Mouse (Mus musculus): ENCODE data around the gene Sarnp. TPM values are rescaled to one million over a fixed set of nuclear protein-coding genes. Genes with fewer than 3 reads are reported as not detected.
A peak's percentile ranks its signal among the peaks of the same experiment; 100 is the strongest.
"Not testable (repeated sequence)": the region's sequence is repeated elsewhere in the genome, so short reads cannot be mapped to it uniquely, and the experiment has no call there.

Sarnp gene
- total RNA-seq, 4 experiments from 2014 or later: 43.4 to 56.2 (median 49.5) TPM

GRCm38 (mm10) chr10:128821358-128822056 is 4.4 kb downstream of the Sarnp start, which contains the start of gene Ormdl2:
Ormdl2 (minus strand) TSS chr10:128821645.
- peak; percentile 99 for DNase-seq

- DNase-seq: no peak
Measured at GRCm38 (mm10) chr10:128822135-128822534, 5.0 kb downstream of the Sarnp start.

- DNase-seq: not testable (repeated sequence)
Measured at GRCm38 (mm10) chr10:128823087-128823486, 6.0 kb downstream of the Sarnp start.

- no peak for DNase-seq
Measured at GRCm38 (mm10) chr10:128823821-128824220, 6.7 kb downstream of the Sarnp start.

GRCm38 (mm10) chr10:128837400-128837799 is 20.3 kb downstream of the Sarnp start:
- no peak for DNase-seq

GRCm38 (mm10) chr10:128839434-128839833 is 22.3 kb downstream of the Sarnp start:
- DNase-seq: no peak

- DNase-seq: no peak
Measured at GRCm38 (mm10) chr10:128840612-128841011, 23.5 kb downstream of the Sarnp start.

GRCm38 (mm10) chr10:128843260-128843659 is 26.1 kb downstream of the Sarnp start:
- DNase-seq: no peak

GRCm38 (mm10) chr10:128845516-128845915 is 28.4 kb downstream of the Sarnp start:
- DNase-seq: no peak

GRCm38 (mm10) chr10:128846664-128847063 is 29.5 kb downstream of the Sarnp start:
- no peak for DNase-seq

- DNase-seq: no peak
Measured at GRCm38 (mm10) chr10:128848426-128848825, 31.3 kb downstream of the Sarnp start.

- no peak for DNase-seq
Measured at GRCm38 (mm10) chr10:128850339-128850738, 33.2 kb downstream of the Sarnp start.

- no peak for DNase-seq
Measured at GRCm38 (mm10) chr10:128861176-128861575, 44.0 kb downstream of the Sarnp start.

GRCm38 (mm10) chr10:128866042-128866441 is 48.9 kb downstream of the Sarnp start:
- DNase-seq: no peak

- DNase-seq: no peak
Measured at GRCm38 (mm10) chr10:128866518-128866917, 49.4 kb downstream of the Sarnp start.

GRCm38 (mm10) chr10:128870341-128870740 is 53.2 kb downstream of the Sarnp start:
- no peak for DNase-seq

- DNase-seq: no peak
Measured at GRCm38 (mm10) chr10:128878291-128878690, 61.2 kb downstream of the Sarnp start.

- DNase-seq: peak; percentile 64
Measured at GRCm38 (mm10) chr10:128878811-128879210, 61.7 kb downstream of the Sarnp start.

GRCm38 (mm10) chr10:128882067-128882466 is 64.9 kb downstream of the Sarnp start:
- DNase-seq: no peak

- DNase-seq: no peak
Measured at GRCm38 (mm10) chr10:128888941-128889827, 72.1 kb downstream of the Sarnp start.

- no peak for DNase-seq
Measured at GRCm38 (mm10) chr10:128889846-128890245, 72.7 kb downstream of the Sarnp start.

GRCm38 (mm10) chr10:128890383-128891295 is 73.5 kb downstream of the Sarnp start:
- DNase-seq: no peak
